Mouse (Mus musculus) forebrain, embryonic 10.5 days (tissue): ENCODE data around the gene Ginm1. TPM values are rescaled to one million over a fixed set of nuclear protein-coding genes. Genes with fewer than 3 reads are reported as not detected.

Experiments
- DNase-seq: peaks from one replicate; pipeline ENCODE4 v3.0.0-alpha.2; 2017; ENCODE audit warnings: low spot score; ENCODE audit errors: extremely low spot score
- H3K27ac ChIP-seq: fragments of 300-500 bp; sonication (generic); 2 replicates; pipeline ENCODE4 v1.5.1; 2016; ENCODE audit warnings: mild to moderate bottlenecking
- H3K27me3 ChIP-seq: fragments of 300-500 bp; sonication (generic); 2 replicates; pipeline ENCODE4 v1.6.1; 2016; ENCODE audit warnings: mild to moderate bottlenecking; ENCODE audit not compliant: poor library complexity, severe bottlenecking
- H3K36me3 ChIP-seq: fragments of 300-500 bp; sonication (generic); replicated peaks from 2 replicates; pipeline ENCODE4 v1.6.1; 2016; ENCODE audit warnings: mild to moderate bottlenecking, moderate library complexity
- H3K4me1 ChIP-seq: fragments of 300-500 bp; sonication (generic); 2 replicates; pipeline ENCODE4 v1.6.1; 2016
- H3K4me3 ChIP-seq: fragments of 300-500 bp; sonication (generic); 2 replicates; pipeline ENCODE4 v1.5.1; 2016; ENCODE audit warnings: mild to moderate bottlenecking, moderate library complexity
- H3K9me3 ChIP-seq: fragments of 300-500 bp; sonication (generic); 2 replicates; pipeline ENCODE4 v1.6.1; 2016; ENCODE audit warnings: mild to moderate bottlenecking, moderate library complexity
- WGBS: fragments of 180-500 bp; shearing (Covaris S2); methylation state at CpG from one replicate; pipeline ENCODE4 v1.1.7; 2016; 5-methylcytosine and 5-hydroxymethylcytosine counted together
- polyA plus RNA-seq: library from polyadenylated mRNA; unstranded; fragments of >200 nt; fragmentation: Nextera tagmentation; extraction: Ambion mirVana; gene quantifications from 2 replicates; pipeline ENCODE4 v1.2.1, GENCODE M21; 2016

Ginm1 gene
- polyA plus RNA-seq, 1 experiment from 2014 or later, result 53.0 TPM

DNA sequence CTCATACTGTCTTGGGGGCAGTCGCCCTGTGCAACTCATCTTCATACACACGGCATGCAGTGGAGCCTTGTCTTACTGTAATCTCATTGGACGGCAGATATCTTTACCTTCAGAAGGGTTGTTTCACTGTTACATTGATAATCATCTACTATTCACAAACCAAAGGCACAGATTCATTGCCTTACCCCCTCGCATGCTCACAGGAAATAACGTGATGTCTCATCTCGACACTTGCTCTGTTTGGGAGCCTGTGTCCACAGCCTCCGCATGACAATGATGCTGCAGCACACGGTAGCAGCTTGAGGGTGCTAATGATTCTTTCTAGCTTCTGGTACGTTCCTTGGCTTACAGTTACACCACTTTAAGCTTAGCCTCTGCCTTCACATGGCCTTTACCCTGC lies 33.5 kb upstream of the Ginm1 start:
- Histone ChIP-seq H3K36me3 (peaks cover 43% of the 10 kb centered on the region), H3K27me3 (no peaks in the 10 kb centered on the region), H3K9me3 (no peaks in the 10 kb centered on the region), H3K4me3 (no peak overlapping the region), H3K27ac (no peak overlapping the region), H3K4me1 (no peaks in the 10 kb centered on the region)
- 91% methylated on average over 9 of the region's 9 CpGs for WGBS
- DNase-seq, result no peak

DNA sequence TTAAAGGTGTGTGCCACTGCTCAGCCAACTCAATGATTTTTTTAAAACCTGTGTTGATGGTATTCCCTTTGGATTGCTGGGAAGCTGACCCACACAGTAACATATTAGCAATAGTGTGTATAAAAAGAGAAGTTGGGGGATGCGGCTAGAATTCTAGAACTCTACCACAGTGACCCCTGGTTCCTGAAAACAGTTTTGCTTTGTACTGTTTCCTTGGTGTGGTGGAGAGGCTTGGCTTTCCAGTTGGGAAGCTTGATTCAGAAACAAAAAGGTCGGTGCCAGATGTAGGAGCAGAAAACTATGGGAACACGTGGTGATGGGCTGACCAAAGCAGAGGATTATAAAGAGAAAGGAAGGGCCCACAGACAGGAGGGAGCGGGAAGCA lies 32.6 kb upstream of the Ginm1 start:
- peaks cover 52% of the 10 kb centered on the region for H3K36me3 ChIP-seq
- no peak overlapping the region for H3K27ac ChIP-seq
- DNase-seq, result no peak
- no peaks in the 10 kb centered on the region for H3K9me3 ChIP-seq
- H3K4me1 ChIP-seq, result no peaks in the 10 kb centered on the region
- no peaks in the 10 kb centered on the region for H3K27me3 ChIP-seq
- no peak overlapping the region for H3K4me3 ChIP-seq
- 89% methylated on average over 4 of the region's 4 CpGs for WGBS

DNA sequence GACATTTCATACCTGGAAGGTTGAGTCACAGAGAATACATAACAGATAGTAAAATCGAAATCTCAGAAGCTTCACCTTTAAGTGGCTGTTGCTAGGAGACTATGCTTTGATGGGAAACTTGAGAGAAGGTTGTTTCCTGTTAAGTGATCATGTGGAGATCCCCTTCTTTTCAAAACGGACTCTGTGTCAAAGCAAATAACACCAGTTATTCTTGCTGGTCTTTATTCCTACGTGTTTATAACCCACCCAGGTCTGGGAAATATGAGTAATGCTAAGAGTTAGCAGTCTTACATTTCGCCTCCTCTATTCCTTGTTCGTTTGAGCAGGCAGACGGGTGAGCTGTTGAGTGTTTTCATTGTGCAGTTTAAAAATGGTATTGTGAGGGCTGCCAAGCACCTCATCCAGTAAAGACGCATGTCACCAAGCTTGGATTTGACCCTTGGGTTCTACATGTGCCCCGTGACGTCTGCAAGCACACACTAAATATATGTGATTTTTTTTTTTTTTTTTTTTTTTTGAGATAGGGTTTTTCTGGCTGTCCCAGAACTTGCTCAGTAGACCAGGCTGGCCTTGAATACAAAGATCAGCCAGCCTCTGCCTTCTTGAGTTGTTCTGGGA lies 32.1 kb upstream of the Ginm1 start:
- Histone ChIP-seq H3K4me3 (no peak overlapping the region), H3K4me1 (no peaks in the 10 kb centered on the region), H3K9me3 (no peaks in the 10 kb centered on the region), H3K36me3 (peaks cover 55% of the 10 kb centered on the region), H3K27ac (no peak overlapping the region), H3K27me3 (no peaks in the 10 kb centered on the region)
- no peak for DNase-seq
- 93% methylated on average over 9 of the region's 9 CpGs for WGBS

DNA sequence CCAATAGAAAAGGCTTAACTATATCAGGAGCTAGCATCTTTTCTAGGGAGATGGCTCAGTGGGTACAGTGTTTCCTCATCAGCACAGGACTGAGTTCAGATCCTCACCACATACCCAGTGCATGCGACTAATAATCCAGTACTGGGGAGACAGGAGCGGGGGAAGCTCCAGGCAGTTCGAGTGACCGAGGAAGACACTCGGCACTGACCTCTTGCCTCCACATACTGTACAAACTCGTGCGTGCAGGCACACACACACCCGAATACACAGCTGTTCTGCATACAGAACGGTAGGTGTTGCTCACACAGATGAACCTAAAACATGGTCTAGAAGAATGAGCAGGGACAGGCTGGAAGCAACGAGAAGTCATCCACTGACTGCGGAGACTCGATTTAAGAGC lies 29.4 kb upstream of the Ginm1 start:
- no peak for DNase-seq
- WGBS, result 97% methylated on average over 12 of the region's 12 CpGs
- H3K36me3 ChIP-seq, result peaks cover 79% of the 10 kb centered on the region
- no peaks in the 10 kb centered on the region for H3K4me1 ChIP-seq
- no peaks in the 10 kb centered on the region for H3K9me3 ChIP-seq
- H3K27ac ChIP-seq, result no peak overlapping the region
- no peak overlapping the region for H3K4me3 ChIP-seq
- no peaks in the 10 kb centered on the region for H3K27me3 ChIP-seq

DNA sequence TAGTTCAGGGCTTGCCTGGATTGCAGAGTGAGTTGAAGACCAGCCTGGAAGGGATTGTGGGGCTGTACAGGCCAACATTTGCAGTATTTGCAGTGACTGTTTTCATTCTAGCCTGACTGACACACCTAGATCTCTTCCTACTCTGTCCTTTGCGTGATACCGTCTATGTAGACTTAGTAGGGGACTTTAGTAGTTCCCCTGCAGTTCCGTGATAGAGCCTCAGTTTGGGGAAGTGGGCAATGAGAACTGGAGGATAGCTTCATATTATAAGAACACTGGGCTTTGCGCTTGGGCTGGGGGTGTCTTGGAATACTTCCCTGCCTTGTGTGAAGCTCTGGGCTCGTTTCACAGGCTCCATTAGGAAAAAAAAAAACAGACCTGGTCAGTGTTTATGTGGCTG lies 27.5 kb upstream of the Ginm1 start:
- DNase-seq, result no peak
- Histone ChIP-seq H3K27ac (no peak overlapping the region), H3K27me3 (no peaks in the 10 kb centered on the region), H3K4me1 (no peaks in the 10 kb centered on the region), H3K9me3 (no peaks in the 10 kb centered on the region), H3K36me3 (peaks cover 84% of the 10 kb centered on the region), H3K4me3 (no peak overlapping the region)
- 92% methylated on average over 5 of the region's 5 CpGs for WGBS

DNA sequence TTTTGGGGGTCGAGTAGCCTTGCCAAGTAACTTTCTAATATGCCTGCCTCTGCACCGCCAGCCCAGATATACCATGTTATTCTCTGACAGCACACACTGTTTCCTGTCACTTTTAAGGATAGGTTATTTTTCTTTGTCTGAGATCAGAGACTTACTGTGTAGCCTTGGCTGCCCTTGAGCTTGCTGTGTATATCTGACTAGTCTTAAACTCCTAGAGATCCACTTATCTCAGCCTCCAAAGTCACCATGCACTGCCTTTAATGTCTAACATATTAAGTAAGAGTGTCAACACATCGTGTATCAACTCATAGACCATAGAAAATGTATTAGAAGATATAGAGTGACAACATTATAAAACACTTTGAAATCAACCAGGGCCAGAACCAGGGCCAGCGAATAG lies 27.0 kb upstream of the Ginm1 start:
- H3K27me3 ChIP-seq, result no peaks in the 10 kb centered on the region
- H3K4me3 ChIP-seq, result no peak overlapping the region
- H3K4me1 ChIP-seq, result no peaks in the 10 kb centered on the region
- no peak overlapping the region for H3K27ac ChIP-seq
- no peak for DNase-seq
- H3K9me3 ChIP-seq, result no peaks in the 10 kb centered on the region
- peaks cover 86% of the 10 kb centered on the region for H3K36me3 ChIP-seq
- WGBS, result 95% methylated on average over 4 of the region's 4 CpGs

DNA sequence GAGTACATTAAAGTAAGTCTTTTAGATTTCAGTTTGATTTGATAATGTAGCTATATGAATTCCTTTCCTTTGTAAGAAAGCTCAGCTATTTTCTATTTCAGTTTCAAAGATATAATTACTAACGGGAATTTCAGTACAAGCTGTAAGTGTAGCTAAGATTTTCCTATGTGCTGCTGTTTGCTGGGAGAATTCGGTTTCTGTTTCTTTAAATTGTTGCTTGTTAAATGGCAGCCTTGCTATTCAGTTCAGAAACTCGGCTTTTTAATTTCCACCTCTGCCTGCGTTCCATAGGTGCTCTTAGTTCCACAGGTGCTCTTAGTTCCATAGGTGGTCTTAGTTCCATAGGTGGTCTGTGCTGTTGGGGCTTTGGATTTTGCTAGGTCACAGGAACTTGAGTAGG lies 26.5 kb upstream of the Ginm1 start:
- H3K9me3 ChIP-seq, result no peaks in the 10 kb centered on the region
- H3K4me1 ChIP-seq, result no peaks in the 10 kb centered on the region
- WGBS, result 91% methylated on average over 4 of the region's 4 CpGs
- DNase-seq, result no peak
- H3K4me3 ChIP-seq, result no peak overlapping the region
- H3K27me3 ChIP-seq, result no peaks in the 10 kb centered on the region
- peaks cover 91% of the 10 kb centered on the region for H3K36me3 ChIP-seq
- H3K27ac ChIP-seq, result no peak overlapping the region

DNA sequence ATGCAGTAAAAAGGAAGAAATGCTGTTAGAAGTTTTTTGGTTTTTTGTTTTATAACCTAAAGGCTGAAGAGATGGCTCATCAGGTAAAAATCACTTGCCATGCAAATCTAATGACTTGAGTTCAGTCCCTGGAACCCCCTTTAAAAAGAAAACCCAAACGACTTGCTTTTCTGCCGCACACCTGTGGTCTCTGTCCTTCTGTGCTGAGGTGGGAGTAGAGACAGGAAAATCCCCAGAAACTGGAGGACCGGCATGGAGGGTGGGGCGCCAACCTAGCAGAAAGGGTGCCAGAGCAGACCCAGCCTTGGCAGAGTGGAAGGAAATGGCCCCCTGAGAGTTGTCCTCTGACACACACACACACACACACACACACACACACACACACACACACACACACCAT lies 26.1 kb upstream of the Ginm1 start:
- no peak for DNase-seq

DNA sequence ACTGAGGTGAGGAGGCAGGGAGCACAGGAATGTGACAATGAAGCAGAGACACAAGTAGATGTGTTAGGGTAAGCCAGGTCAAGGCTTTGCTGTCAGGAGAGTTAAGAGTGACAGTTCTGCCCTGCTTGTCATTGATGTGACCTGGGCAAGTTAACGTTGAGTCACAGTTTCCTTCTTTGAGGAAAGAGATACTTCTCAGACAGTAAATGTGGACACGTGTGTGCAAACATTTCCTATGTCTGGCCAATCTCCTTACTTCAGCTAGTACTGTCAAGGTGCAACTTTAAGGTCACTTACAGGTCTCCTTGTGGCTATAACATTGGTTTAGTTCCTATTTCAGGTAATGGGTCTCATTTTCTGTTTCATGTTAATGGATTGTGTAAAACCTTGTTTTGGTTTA lies 23.9 kb upstream of the Ginm1 start:
- Histone ChIP-seq H3K27me3 (no peaks in the 10 kb centered on the region), H3K4me3 (no peak overlapping the region), H3K36me3 (peaks cover 84% of the 10 kb centered on the region), H3K4me1 (no peaks in the 10 kb centered on the region), H3K27ac (no peak overlapping the region), H3K9me3 (no peaks in the 10 kb centered on the region)
- DNase-seq, result no peak
- 90% methylated on average over 2 of the region's 2 CpGs for WGBS

More for the DNA sequence above, 26.1 kb upstream of the Ginm1 start:
- H3K27me3 ChIP-seq, result no peaks in the 10 kb centered on the region
- no peak overlapping the region for H3K4me3 ChIP-seq
- H3K36me3 ChIP-seq, result peaks cover 88% of the 10 kb centered on the region
- no peak overlapping the region for H3K27ac ChIP-seq
- H3K9me3 ChIP-seq, result no peaks in the 10 kb centered on the region
- 91% methylated on average over 4 of the region's 4 CpGs for WGBS
- H3K4me1 ChIP-seq, result no peaks in the 10 kb centered on the region

DNA sequence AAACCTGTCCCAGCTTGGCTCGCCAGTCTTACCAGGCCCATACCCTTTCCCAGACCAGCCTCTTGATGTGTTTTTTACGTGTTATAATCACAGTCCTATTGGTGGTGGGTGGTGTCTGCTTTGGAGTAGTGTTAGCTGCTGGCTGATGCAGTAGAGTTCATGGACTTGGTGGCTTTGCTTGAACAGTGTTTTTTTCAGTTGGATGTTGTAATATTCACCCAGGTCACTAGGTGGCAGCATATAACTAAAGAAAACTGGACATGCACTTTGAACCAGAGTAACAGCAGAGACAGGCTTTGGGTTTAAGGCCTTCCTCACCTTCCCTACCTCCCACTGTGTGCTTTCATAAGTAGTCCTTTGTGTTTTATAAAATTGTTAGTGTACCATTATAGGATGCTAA lies 17.3 kb upstream of the Ginm1 start:
- H3K9me3 ChIP-seq, result no peaks in the 10 kb centered on the region
- no peak overlapping the region for H3K27ac ChIP-seq
- peaks cover 90% of the 10 kb centered on the region for H3K36me3 ChIP-seq
- H3K4me1 ChIP-seq, result no peaks in the 10 kb centered on the region
- H3K4me3 ChIP-seq, result no peak overlapping the region
- H3K27me3 ChIP-seq, result no peaks in the 10 kb centered on the region
- DNase-seq, result peak; percentile 30
- WGBS, result 50% methylated on average over 2 of the region's 2 CpGs

DNA sequence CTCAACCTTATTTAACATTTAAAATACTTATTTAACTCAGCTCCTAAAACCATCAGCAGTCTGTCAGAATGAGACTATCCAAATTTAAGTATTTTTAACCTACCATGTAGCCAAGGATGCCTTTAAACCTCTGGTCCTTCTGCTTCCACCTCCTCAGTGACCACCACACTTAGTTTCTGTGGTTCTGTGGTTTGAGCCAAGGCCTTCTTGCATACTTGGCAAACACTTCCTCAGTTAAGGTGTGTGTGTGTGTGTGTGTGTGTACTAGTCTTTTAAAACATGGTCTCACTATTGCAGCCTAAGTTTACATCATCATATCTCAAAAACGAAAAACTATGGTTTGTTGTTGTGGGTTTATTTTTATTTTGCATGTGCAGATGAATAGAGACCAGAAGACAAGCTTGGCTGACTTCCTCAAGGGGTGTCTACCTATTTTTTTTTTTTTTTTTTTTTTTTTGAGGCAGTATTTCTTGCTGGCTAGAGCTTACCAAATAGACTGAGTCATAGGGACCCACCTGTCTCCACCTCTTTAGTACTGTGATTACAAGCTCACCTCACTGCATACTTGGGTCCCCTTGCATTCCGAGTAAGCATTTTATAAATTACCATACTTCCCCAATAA lies 10.0 kb upstream of the Ginm1 start:
- WGBS, result 89% methylated on average over 2 of the region's 2 CpGs
- Histone ChIP-seq H3K27me3 (no peaks in the 10 kb centered on the region), H3K9me3 (no peaks in the 10 kb centered on the region), H3K4me3 (no peak overlapping the region), H3K36me3 (peaks cover 99% of the 10 kb centered on the region), H3K4me1 (no peaks in the 10 kb centered on the region), H3K27ac (no peak overlapping the region)
- DNase-seq, result no peak

DNA sequence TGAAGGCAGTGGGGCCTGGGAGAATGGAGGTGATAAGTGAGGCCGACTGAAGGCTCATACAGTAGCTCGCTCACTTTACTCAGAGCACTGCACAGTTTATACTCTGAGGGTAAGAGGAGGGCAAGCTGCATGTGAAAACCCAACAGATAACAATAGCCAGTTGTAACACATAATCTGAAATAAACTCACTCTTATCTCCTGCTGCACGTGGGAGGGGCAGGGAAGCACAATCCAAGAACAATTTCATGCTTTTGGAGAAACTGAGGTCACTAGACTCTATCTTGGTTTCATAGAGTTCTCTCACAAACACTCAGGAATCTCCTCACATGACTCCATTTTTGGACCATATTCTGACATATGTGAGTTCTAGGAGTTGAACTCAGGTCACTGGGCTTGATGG lies 8.6 kb upstream of the Ginm1 start:
- no peak for DNase-seq
- Histone ChIP-seq H3K27me3 (no peaks in the 10 kb centered on the region), H3K9me3 (no peaks in the 10 kb centered on the region), H3K4me1 (no peaks in the 10 kb centered on the region), H3K27ac (no peak overlapping the region), H3K36me3 (peaks cover 99% of the 10 kb centered on the region), H3K4me3 (no peak overlapping the region)
- 94% methylated on average over 3 of the region's 3 CpGs for WGBS

DNA sequence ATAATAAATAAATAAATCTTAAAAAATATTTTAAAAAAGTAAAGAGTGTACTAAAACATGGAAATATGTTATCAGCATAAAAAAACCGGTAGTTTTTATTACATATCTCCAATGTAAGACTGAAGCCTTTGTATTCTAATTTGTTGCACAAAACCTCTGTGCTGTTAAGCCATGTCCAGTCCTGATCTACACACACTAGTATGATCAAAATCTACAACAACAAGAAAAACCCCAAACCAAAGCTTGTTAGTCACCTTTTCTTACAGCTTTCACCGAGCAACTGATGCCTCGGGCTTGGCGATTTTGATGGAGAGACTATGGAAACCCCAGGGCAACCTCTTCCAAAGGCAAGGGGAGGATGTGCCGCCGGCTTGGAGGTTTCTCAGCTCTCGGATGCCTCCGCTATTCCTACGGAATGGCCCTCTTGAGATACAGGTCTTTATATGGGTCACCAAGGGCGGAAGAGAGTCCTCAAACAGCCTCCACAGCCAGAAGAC lies 322 bp downstream of the Ginm1 start:
- no peaks in the 10 kb centered on the region for H3K9me3 ChIP-seq
- peak overlapping the region; percentile 94 for H3K27ac ChIP-seq
- no peaks in the 10 kb centered on the region for H3K27me3 ChIP-seq
- H3K4me1 ChIP-seq, result peaks cover 18% of the 10 kb centered on the region
- peaks cover 40% of the 10 kb centered on the region for H3K36me3 ChIP-seq
- WGBS, result under 1% methylated on average over 10 of the region's 10 CpGs
- no peak for DNase-seq
- H3K4me3 ChIP-seq, result peak overlapping the region; percentile 87
